Mouse (Mus musculus): ENCODE data around the gene Hnrnph2.

The Hnrnph2 gene

DNA sequence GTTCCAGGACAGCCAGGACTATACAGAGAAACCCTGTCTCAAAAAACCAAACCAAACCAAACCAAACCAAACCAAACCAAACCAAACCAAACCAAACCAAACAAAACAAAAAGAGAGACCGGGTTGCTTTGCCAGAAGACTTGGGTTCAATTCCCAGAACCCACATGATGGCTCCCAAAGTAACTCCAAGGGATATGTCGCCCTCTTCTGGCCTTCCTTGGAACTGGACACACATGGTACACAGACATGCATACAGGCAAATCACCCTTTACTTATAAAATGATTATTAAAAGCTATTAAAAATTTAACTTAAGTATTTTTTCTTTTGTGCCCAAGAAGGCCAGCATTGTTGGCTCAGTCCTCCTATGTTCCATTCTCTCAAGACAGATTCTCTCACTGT, 13.3 kb downstream of the Hnrnph2 start:
- DNase-seq (ENCODE audit: low spot score), result no peak

DNA sequence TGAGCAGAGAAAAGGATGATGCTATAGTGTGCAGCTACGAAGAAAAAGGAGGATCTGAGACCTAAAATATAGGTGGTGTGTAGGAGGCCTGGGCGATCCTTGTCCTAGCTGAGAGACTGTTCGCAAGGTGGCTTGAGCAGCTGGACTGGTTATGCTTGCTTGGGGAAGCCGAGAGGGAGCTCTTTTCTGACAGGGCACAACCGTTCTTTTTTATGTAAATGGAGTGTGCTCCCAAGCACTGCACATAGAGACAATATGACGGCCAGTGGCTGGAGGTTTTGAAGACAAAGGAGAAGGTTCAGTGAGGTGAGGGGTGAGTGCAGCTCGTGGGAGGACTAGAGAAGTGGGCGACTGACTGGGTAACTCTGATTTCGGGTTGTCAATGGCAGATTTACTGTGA, 18.7 kb downstream of the Hnrnph2 start:
- DNase-seq (ENCODE audit: low spot score), result no peak

DNA sequence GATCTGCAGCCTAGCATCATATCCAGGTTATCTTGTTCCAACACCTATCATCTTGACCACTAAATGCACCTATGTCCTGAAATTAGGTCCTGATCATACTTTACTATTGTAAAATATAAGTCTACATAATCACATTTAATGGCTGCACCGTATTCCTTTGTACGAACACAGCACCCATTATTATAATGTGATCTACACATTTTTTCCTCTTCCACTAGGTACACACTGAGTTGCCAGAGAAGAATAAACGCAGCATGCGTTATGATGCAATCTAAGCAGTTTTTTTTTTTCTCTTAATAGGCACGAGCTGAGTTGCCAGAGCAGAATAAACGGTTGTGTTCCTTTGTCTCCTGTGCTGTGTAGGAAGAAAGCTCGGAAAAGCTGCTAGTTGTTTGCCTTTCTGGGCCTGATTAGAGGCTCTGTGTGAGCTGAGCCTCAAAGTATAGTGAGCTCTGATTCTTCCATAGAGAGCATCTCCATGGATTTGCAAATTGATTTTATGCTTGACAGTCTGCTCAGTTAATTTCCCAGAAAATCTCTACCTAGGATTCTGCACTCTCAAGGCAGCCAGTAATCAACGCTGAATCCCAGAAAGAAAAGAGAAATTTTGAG, 19.4 kb downstream of the Hnrnph2 start:
- DNase-seq (ENCODE audit: low spot score), result no peak

DNA sequence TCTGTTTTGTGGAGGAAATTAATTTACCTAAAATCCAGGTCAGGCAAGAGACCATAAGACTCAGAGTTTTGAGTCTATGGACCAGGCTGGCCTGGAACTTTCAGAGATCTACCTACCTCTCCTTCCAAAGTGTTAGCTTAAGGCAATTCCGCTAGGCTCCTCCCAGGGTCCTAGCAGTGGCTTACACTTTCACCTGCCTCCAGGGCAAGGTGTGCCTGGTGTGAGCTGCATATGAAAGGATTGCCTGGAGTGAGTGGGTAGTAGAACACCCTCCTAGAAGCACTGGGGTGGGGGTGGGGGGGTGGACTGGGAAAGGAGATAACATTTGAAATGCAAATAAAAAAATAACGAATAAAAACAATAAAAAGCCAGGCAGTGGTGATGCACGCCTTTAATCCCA, 20.7 kb downstream of the Hnrnph2 start:
- no peak for DNase-seq (ENCODE audit: low spot score)

DNA sequence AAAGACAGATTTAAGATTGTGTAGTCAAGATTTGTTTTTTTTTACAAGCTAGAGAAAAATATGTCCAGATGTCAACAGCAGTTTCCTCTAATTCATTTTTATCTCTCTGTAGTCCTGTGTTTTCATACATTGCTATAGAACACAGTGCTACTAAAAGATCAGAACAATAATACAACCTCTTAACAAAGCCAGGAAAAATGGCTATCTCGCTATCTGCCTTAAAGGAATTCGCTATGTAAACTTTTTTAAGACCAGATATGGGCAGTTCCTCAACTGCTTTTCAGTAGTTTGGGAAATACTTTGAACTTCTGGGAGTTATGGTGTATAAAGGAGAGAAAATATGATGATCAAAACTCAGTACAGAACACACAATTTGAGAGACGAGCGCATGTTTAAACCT, 22.4 kb downstream of the Hnrnph2 start:
- no peak for DNase-seq (ENCODE audit: low spot score)

DNA sequence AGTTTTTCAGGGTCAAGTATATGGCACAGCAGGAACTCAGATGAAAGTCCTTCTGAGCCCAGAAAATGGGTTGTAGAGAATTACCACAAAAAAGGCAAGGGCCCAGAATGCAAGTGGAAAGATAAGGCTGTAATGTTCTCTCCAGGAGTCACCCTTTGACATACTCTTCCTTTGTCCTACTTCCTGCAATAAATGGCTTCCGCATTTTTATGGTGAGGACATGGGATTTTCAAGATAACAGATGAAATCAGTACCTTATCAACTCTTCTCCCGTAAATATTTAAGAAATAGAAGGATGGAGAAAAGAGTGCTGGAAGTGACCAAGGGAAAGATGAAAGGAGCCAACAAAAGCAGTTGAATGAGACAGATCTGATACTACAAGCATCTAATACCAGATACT, 27.2 kb downstream of the Hnrnph2 start:
- no peak for DNase-seq (ENCODE audit: low spot score)

DNA sequence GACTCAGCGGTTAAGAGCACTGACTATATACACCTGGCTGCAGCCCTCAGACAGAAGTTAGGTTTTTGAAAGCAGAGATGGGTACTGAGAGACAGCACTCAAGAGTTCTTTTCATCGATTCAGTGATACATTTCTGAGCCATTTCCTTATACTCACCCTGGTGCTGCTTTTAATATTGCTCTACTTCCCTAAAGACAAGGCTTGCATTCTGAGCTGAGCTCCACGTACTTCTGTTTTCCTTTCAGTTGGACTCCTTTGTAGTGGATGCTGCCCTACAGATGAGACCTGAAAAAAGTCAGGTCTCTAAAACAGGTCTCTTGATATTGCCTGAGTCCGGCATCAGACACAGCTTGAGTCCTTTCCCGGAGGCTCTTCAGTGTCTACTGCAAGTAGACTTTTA, 31.7 kb downstream of the Hnrnph2 start:
- no peak for DNase-seq (ENCODE audit: low spot score)

DNA sequence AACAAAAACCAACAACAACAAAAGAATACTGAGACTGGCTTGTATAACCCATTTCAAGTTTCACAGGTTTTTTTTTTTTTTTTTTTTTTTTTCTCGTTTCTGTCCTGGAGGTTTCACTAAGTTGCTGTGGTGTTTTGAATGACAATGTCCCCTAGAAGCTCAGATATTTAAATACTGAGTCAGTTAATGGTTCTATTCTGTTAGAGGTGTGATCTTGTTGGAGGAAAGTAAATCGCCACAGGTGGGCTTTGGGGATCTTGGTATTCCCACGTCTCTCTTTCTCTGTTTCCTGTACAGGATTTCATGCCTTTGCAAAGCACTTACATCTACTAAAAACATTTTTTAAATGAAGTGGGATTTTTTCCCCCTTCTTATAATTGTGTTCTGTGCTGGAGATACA, 34.1 kb downstream of the Hnrnph2 start:
- DNase-seq (ENCODE audit: low spot score), result no peak

DNA sequence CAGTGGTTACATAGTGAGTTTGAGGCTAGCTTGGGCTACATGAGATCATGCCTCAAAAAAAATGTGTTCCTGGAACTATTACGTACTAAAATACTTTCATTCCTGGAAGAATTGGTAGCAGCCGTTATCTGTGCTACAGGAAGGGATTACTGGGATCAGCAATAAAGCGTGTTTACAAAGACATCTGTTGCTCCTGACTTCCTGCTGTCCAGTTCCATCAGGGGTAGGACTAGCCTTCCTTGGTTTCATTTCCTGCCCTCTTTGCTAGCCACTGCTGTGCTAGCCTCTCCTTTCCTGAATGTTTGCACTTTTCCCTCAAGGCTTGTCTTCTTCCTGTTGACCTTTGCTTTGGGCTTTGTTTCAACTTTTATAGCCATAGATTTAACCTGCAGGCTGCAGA, 34.9 kb downstream of the Hnrnph2 start:
- no peak for DNase-seq (ENCODE audit: low spot score)

DNA sequence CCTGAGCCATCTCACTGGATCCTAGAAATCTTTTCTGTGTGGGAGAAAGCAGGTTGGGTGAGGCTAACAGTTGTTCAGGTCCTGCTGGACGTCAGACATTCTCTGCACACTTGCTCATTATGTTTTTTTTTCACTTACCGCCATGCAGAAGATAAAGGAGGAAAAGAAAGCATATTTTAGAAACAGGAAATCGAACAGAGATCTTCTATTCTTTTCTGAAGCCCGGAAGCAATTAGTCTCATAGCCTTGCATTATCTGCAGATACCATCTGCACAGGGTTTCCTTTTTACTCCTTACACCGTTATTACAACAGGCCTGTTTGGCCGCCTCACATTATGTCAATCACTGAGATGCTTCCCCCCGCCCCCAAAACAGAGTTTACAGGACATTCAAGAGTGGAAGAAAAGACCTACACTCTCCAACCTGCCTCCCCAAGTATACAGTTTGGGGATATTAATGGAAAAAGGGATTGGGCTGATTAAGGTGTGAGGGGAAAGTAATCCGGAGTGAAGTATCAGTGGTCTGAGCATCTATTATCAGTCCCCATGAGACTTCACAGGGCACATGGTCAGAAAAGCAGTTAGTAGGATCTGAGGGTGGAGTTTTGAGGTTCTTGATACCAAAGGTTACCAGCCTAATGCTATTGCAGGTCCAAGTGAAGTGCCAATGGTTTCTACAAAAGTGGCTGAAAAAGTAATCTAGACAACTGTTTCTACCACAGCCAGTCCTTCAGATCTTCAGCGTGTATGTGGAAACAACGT, 40.2 kb downstream of the Hnrnph2 start:
- DNase-seq (ENCODE audit: low spot score), result no peak

DNA sequence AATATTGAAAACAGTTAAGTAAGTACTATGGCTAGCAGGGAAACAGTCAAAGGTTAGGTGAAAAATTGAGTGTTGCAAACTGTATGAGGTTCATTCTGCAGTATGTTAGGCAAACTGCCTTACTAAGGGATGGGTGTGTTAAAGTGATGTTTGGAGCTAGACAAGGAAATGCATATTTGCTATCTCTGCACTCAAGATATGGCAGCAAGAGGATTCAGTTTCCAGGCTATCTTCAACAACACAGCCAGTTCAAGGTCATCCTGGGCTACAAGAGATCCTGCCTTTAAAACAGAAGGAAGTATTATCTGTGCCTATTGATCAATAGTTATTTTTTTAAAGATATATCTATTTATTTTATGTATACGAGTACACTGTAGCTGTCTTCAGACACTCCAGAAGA, 45.4 kb downstream of the Hnrnph2 start:
- no peak for DNase-seq (ENCODE audit: low spot score)

DNA sequence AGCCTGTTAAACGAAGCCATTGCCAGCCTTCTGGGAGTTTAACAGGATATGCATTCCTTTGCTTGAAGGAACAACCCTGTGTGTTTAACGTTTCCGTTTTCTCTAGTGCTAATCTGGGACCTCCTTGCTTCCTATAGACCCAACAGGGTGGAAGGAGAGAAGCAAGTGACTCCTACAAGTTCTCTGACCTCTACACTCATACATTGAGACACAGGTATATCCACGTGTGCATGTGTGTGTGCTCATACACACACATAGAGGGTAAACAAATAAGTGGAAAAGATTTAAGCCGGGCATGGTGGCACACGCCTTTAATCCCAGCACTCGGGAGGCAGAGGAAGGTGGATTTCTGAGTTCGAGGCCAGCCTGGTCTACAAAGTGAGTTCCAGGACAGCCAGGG, 46.4 kb downstream of the Hnrnph2 start:
- DNase-seq (ENCODE audit: low spot score), result no peak

DNA sequence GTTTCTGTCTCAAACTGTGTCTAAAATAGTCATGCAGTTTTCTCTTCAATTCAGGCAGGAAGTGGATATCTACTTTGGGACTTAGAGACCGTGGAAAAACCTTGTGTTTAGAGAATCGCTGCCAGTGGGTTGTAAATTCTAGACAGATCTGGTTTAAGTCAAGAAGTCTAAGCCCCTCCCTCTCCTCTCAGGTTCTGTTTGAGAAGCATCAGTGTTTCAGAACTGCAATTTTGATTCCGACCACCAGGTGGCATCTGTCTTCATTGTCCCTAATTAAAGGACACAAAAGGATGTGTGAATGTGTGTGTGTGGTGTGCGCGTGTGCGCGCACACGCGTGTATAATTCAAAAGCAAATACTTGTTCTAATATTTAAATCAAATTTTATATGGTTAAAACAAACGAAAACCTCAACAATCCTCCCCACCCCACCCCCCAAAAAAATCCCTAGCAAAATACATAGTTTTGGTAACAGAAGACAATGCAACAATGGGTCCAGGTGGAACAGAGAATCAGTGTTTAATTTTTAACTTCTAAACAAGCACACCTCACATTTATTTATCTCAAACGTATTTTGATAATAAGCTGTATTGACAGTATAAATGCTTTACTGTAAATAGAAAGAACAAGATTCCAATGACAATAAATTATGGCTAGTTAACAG, 47.2 kb downstream of the Hnrnph2 start:
- DNase-seq (ENCODE audit: low spot score), result peak; percentile 24

DNA sequence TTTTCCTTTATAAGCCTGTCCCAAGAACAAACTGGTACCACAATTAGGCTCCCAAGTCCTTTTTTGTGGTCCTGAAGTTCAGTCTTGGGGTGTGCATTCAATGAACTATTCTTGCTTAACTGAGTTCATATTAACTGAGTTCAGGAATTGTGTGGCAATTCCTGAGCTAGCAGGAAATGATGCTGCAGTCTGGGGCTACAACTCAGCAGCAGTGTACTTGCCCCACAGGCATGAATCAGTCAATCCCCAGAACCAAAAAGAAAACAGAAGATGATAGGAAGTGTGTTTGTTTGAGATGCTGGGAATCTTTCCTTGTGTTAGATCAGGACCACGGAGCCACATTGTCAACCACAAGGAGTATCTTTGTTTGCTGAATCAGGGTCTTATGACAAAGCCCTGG, 51.1 kb downstream of the Hnrnph2 start:
- no peak for DNase-seq (ENCODE audit: low spot score)
